Mouse (Mus musculus) E14TG2a.4 (cell line): ENCODE results near the gene Cygb.

Source experiments
- CTCF ChIP-seq: conservative IDR thresholded peaks from 2 replicates; pipeline ENCODE4 v1.5.1; 2014; ENCODE audit warnings: low read length
- NANOG ChIP-seq: IDR thresholded peaks from 2 replicates; pipeline ENCODE4 v1.6.1; 2014; ENCODE audit warnings: borderline replicate concordance, low read length, mixed read lengths

DNA sequence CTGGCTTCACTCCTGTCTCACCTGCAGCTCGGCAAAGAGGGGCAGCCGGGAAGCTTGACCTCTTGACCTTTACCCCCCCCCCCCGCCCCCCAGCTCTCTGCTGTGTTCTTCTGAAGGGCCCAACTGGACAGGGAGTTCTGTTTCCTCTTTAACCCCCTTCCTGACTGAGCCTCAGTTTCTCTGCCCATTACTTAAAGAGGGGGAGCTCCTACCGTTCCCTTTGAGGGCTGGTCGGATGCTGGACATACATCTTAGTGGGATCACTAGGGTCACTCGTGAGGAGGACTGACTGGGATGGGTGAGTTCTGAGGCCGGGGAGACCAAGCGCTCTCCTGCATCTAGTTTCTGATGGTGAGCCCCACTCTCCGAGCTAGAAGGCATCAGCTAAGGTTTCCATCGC, 879 bp downstream of the Cygb start, which contains the start of gene Prcd:
- no peak for TF ChIP-seq CTCF
- no peak for TF ChIP-seq NANOG
